Mouse (Mus musculus): Measurements from ENCODE around the gene Rita1.

The Rita1 gene

GRCm38 (mm10) chr5:120627515-120628300, 15.3 kb upstream of the Rita1 start:
- no peak for DNase-seq (ENCODE audit: low spot score in 2 of 2)

- no peak for DNase-seq (ENCODE audit: low spot score in 2 of 2)
These were observed 14.0 kb upstream of the Rita1 start for GRCm38 (mm10) chr5:120626399-120626798.

GRCm38 (mm10) chr5:120624427-120624826, 12.0 kb upstream of the Rita1 start:
- no peak for DNase-seq (ENCODE audit: low spot score in 2 of 2)

GRCm38 (mm10) chr5:120622198-120622851, 9.9 kb upstream of the Rita1 start:
- no peak for DNase-seq (ENCODE audit: low spot score in 2 of 2)

- DNase-seq (ENCODE audit: low spot score in 2 of 2) = no peak
These were observed 9.4 kb upstream of the Rita1 start for GRCm38 (mm10) chr5:120621846-120622197.

GRCm38 (mm10) chr5:120621078-120621765, 8.8 kb upstream of the Rita1 start:
- DNase-seq (ENCODE audit: low spot score in 2 of 2) = peak; percentile 86 to 93

GRCm38 (mm10) chr5:120620375-120621077, 8.1 kb upstream of the Rita1 start:
- peak; percentile 90 to 96 for DNase-seq (ENCODE audit: low spot score in 2 of 2)

GRCm38 (mm10) chr5:120619201-120619600, 6.8 kb upstream of the Rita1 start:
- DNase-seq (ENCODE audit: low spot score in 2 of 2) = peak; percentile 76 to 89

GRCm38 (mm10) chr5:120618778-120619177, 6.4 kb upstream of the Rita1 start:
- DNase-seq (ENCODE audit: low spot score in 2 of 2) = no peak

GRCm38 (mm10) chr5:120615903-120616302, 3.5 kb upstream of the Rita1 start:
- peak in 1 of 2 experiments; percentile 51 for DNase-seq (ENCODE audit: low spot score in 2 of 2)

GRCm38 (mm10) chr5:120612822-120613604, 624 bp upstream of the Rita1 start:
- peak; percentile 100 for DNase-seq (ENCODE audit: low spot score in 2 of 2)

- no peak for DNase-seq (ENCODE audit: low spot score in 2 of 2)
These were observed 973 bp downstream of the Rita1 start for GRCm38 (mm10) chr5:120611416-120611815.

- DNase-seq (ENCODE audit: low spot score in 2 of 2) = no peak
These were observed 1.5 kb downstream of the Rita1 start for GRCm38 (mm10) chr5:120610906-120611305.

GRCm38 (mm10) chr5:120609246-120609775, 3.1 kb downstream of the Rita1 start:
- DNase-seq (ENCODE audit: low spot score in 2 of 2) = no peak

- DNase-seq (ENCODE audit: low spot score in 2 of 2) = no peak
These were observed 5.1 kb downstream of the Rita1 start for GRCm38 (mm10) chr5:120607335-120607734.

GRCm38 (mm10) chr5:120606590-120607200, 5.7 kb downstream of the Rita1 start:
- no peak for DNase-seq (ENCODE audit: low spot score in 2 of 2)

- peak; percentile 73 to 92 for DNase-seq (ENCODE audit: low spot score in 2 of 2)
These were observed 6.7 kb downstream of the Rita1 start for GRCm38 (mm10) chr5:120605688-120606087.

GRCm38 (mm10) chr5:120605241-120605661, 7.1 kb downstream of the Rita1 start:
- no peak for DNase-seq (ENCODE audit: low spot score in 2 of 2)

GRCm38 (mm10) chr5:120604839-120605238, 7.5 kb downstream of the Rita1 start:
- peak; percentile 73 to 92 for DNase-seq (ENCODE audit: low spot score in 2 of 2)

- no peak for DNase-seq (ENCODE audit: low spot score in 2 of 2)
These were observed 8.9 kb downstream of the Rita1 start for GRCm38 (mm10) chr5:120603515-120603914.
